Mouse (Mus musculus) skeletal muscle tissue, adult 2 months (tissue): Measurements from ENCODE around the gene Ssxb2.
"Not testable (repeated sequence)": the region's sequence is repeated elsewhere in the genome, so short reads cannot be mapped to it uniquely, and the experiment has no call there.

Source experiments
- DNase-seq: peaks from one replicate; pipeline ENCODE4 v3.0.0-alpha.2; 2012; ENCODE audit warnings: low read depth, low spot score

Gene Ssxb2

GRCm38 (mm10) chrX:8461626-8462025, at the start of gene Ssxb2:
TSS of gene Ssxb2 (minus strand) at chrX:8461726.
- DNase-seq = not testable (repeated sequence)

GRCm38 (mm10) chrX:8413005-8413404, 48.5 kb downstream of the Ssxb2 start, which contains the start of gene Ssxb1:
TSS of gene Ssxb1 (plus strand) at chrX:8413305.
- not testable (repeated sequence) for DNase-seq
